Mouse (Mus musculus) ES-E14 (cell line): ENCODE measurements at regions not wholly inside any gene's neighbourhood (a gene's known extent, or its start where the extent isn't known, plus 50 kb on each side); places are given as distances from the start of the nearest gene placed in this dataset.

Experiments
- CHD2 ChIP-seq: IDR thresholded peaks from 2 replicates; pipeline ENCODE4 v1.6.1; 2014; ENCODE audit warnings: mild to moderate bottlenecking, low read depth, low read length, inconsistent platforms
- MAFK ChIP-seq: IDR thresholded peaks from 2 replicates; pipeline ENCODE4 v1.6.1; 2014; ENCODE audit warnings: mild to moderate bottlenecking, low read depth, low read length, inconsistent platforms; ENCODE audit not compliant: insufficient read depth
- ZC3H11A ChIP-seq: IDR thresholded peaks from 2 replicates; pipeline ENCODE4 v1.6.1; 2012; ENCODE audit warnings: low read depth, mild to moderate bottlenecking, inconsistent platforms, low read length, borderline replicate concordance
- ZNF384 ChIP-seq: IDR thresholded peaks from 2 replicates; pipeline ENCODE4 v1.6.1; 2012; ENCODE audit warnings: low read depth, low read length, inconsistent platforms

- no peak for TF ChIP-seq MAFK
- no peak for TF ChIP-seq CHD2
- no peak for TF ChIP-seq ZC3H11A
- no peak for TF ChIP-seq ZNF384
Observed at GRCm38 (mm10) chr13:52024832-52025481, 178.5 kb downstream of the Gadd45g start.
